Mouse (Mus musculus) hindbrain, postnatal 0 days (tissue): ENCODE measurements around the gene Zfp617. TPM values are rescaled to one million over a fixed set of nuclear protein-coding genes. Genes with fewer than 3 reads are reported as not detected.

Experiments used
- ATAC-seq: fragments of 200-750 bp; cut with Nextera tagmentation; 2 replicates; pipeline ENCODE4 v1.8.0; 2017; ENCODE audit warnings: mild to moderate bottlenecking, moderate TSS enrichment, moderate library complexity
- DNase-seq: peaks from one replicate; pipeline ENCODE4 v3.0.0-alpha.2; 2015; ENCODE audit warnings: low spot score
- H3K27ac ChIP-seq: fragments of 300-500 bp; sonication (generic); 2 replicates; pipeline ENCODE4 v1.5.1; 2014; ENCODE audit warnings: mild to moderate bottlenecking
- H3K27me3 ChIP-seq: fragments of 300-500 bp; sonication (generic); 2 replicates; pipeline ENCODE4 v1.6.1; 2014; ENCODE audit warnings: low read length, mixed read lengths; ENCODE audit not compliant: insufficient read depth
- H3K36me3 ChIP-seq: fragments of 300-500 bp; sonication (generic); 2 replicates; pipeline ENCODE4 v1.6.1; 2014; ENCODE audit warnings: low read length, mixed read lengths; ENCODE audit not compliant: insufficient read depth
- H3K4me1 ChIP-seq: fragments of 300-500 bp; sonication (generic); 2 replicates; pipeline ENCODE4 v1.6.1; 2014; ENCODE audit warnings: antibody characterized with exemption, low read length, mixed read lengths; ENCODE audit not compliant: insufficient read depth
- H3K4me2 ChIP-seq: fragments of 300-500 bp; sonication (generic); 2 replicates; pipeline ENCODE4 v1.6.1; 2014; ENCODE audit warnings: low read depth, mild to moderate bottlenecking, low read length, moderate library complexity, mixed read lengths
- H3K4me3 ChIP-seq: fragments of 300-500 bp; sonication (generic); 2 replicates; pipeline ENCODE4 v1.5.1; 2014; ENCODE audit warnings: low read length
- H3K9ac ChIP-seq: fragments of 300-500 bp; sonication (generic); replicated peaks from 2 replicates; pipeline ENCODE4 v1.6.1; 2014; ENCODE audit warnings: mild to moderate bottlenecking, low read length, moderate library complexity, mixed read lengths
- H3K9me3 ChIP-seq: fragments of 300-500 bp; sonication (generic); 2 replicates; pipeline ENCODE4 v1.6.1; 2016; ENCODE audit warnings: low read length, mixed read lengths
- CTCF ChIP-seq: IDR thresholded peaks from 2 replicates; pipeline ENCODE4 v1.5.1; 2016; ENCODE audit warnings: antibody characterized with exemption, control low read depth, low read depth
- WGBS: fragments of 180-500 bp; shearing (Covaris S2); extraction: QIAGEN DNeasy Blood & Tissue Kit; methylation state at CpG from one replicate; pipeline ENCODE4 v1.1.7; 2014; 5-methylcytosine and 5-hydroxymethylcytosine counted together
- polyA plus RNA-seq: library from polyadenylated mRNA; unstranded; fragments of >200 nt; fragmentation: Nextera tagmentation; extraction: Ambion mirVana; gene quantifications from 2 replicates; pipeline ENCODE4 v1.2.1, GENCODE M21; 2015
- total RNA-seq: library from RNA; depleted of rRNA; stranded (reverse); fragments of >200 nt; gene quantifications from 2 replicates; pipeline ENCODE4 v1.2.3, GENCODE M21; 2014

Gene Zfp617
- total and polyA plus RNA-seq, 2 experiments from 2014 or later = 18.0 to 21.8 TPM

DNA sequence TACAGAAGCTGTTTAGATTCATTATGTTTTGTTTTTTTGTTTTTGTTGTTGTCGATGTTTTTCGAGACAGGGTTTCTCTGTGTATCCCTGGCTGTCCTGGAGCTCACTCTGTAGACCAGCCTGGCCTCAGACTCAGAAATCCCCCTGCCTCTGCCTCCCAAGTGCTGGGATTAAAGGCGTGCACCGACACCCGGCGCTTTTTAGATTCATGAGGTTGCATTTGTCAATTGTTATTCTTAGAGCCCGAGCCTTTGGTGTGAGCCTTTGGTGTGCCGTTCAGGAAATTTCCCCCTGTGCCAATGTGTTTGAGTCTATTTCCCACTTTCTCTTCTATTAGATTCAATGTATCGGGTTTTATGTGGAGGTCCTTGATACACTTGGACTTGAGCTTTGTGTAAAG lies 46.2 kb downstream of the Zfp617 start:
- no peak for ATAC-seq
- no peak for TF ChIP-seq CTCF
- 0 out of 2 replicates have a peak, but pooled peaks cover 4% of the 10 kb centered on the region for H3K9me3 ChIP-seq
- no peak overlapping the region for H3K4me3 ChIP-seq
- no peaks in the 10 kb centered on the region for H3K27me3 ChIP-seq
- H3K4me2 ChIP-seq = no peak overlapping the region
- no peaks in the 10 kb centered on the region for H3K36me3 ChIP-seq
- H3K27ac ChIP-seq = no peak overlapping the region
- no peak for DNase-seq
- H3K4me1 ChIP-seq = peaks cover 6% of the 10 kb centered on the region; the same call in 1 of the 2 replicates
- no peak overlapping the region for H3K9ac ChIP-seq
- 96% methylated on average over 9 of the region's 9 CpGs for WGBS

DNA sequence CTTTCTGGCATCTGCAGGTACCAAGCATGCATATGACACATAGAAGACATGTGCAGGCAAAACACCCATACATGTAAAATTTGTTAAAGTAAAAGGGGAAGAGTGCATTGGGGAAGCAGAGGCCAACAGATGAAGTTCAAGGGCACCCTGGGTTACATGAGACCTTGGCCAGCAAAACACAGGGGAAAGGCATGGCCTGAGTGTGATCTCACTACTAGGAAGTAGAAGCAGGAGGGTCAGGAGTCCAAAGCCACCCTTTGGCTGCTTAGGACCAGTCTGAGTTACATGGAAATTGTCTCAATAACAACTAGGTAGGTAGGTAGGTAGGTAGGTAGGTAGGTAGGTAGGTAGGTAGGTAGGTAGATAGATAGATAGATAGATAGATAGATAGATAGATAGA lies 52.0 kb downstream of the Zfp617 start:
- H3K27ac ChIP-seq = no peak overlapping the region
- no peak overlapping the region for H3K4me2 ChIP-seq
- H3K4me1 ChIP-seq = no peaks in the 10 kb centered on the region
- H3K9ac ChIP-seq = no peak overlapping the region
- no peaks in the 10 kb centered on the region for H3K36me3 ChIP-seq
- no peak for DNase-seq
- H3K9me3 ChIP-seq = 0 out of 2 replicates have a peak, but pooled peaks cover 2% of the 10 kb centered on the region
- no peaks in the 10 kb centered on the region for H3K27me3 ChIP-seq
- ATAC-seq = no peak
- no peak overlapping the region for H3K4me3 ChIP-seq
- TF ChIP-seq CTCF = no peak

DNA sequence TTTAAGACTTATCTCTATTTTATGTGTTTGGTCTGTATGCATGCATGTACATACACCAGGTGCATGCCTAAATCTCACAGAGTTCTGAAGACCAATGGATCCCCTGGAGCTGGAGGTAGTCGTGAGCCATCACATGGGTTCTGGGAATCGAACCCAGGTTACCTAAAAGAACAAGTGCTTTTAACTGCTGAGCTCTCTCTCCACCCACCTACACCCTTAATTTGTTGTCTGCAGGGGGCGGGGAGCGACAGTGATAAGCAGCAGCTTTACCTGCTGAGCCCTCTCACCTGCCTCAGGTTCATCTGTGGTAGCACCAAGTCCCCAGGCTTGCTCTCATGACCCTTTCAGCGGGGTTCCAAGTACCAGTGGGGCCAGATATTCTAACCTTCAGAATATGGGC lies 53.4 kb downstream of the Zfp617 start:
- ATAC-seq = no peak
- H3K4me2 ChIP-seq = no peak overlapping the region

DNA sequence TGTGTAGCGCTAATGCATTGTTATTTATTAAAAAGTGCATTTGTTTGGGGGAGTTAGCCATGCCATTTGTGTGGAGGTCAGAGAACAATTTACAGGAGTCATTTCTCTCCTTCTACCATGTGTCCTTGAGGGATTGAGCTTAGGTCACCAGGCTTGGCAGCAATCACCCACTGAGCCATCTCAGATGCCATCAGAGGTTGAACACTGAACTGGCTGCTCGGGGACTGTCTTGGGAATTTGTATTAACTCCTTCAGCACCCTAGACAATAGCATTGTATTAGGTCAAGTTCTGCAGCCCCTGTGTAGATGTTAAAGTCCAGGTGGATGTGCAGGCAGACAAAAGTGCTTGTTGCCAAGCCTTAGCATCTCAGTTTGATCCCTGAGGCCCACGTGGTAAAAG lies 55.6 kb downstream of the Zfp617 start:
- Histone ChIP-seq H3K9me3 (0 out of 2 replicates have a peak, but pooled peaks cover 2% of the 10 kb centered on the region), H3K36me3 (peaks cover 26% of the 10 kb centered on the region)

More for the DNA sequence above, 53.4 kb downstream of the Zfp617 start:
- TF ChIP-seq CTCF = no peak
- WGBS = 91% methylated on average over 5 of the region's 5 CpGs
- Histone ChIP-seq H3K4me3 (no peak overlapping the region), H3K9ac (no peak overlapping the region), H3K9me3 (0 out of 2 replicates have a peak, but pooled peaks cover 2% of the 10 kb centered on the region), H3K27ac (no peak overlapping the region), H3K4me1 (no peaks in the 10 kb centered on the region), H3K36me3 (peaks cover 6% of the 10 kb centered on the region; the same call in 1 of the 2 replicates), H3K27me3 (no peaks in the 10 kb centered on the region)
- no peak for DNase-seq

DNA sequence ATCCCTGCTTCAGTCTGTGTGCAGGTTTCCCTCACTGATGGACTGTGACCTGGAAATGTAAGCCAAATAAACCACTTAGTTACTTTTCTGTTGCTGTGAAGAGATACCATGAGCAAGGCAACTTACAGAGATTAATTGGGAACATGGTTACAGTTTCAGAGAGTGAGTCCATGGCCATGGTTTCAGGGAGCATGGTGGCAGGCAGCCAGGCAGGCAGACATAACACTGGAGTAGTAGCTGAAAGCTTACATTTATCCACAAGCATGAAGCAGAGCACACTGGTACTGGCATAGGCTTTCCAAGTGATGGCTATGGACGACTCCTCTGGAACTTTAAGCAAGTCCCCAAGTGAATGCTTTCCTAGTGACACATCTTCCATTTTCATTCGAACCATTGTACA lies 56.7 kb downstream of the Zfp617 start:
- 97% methylated on average over 2 of the region's 2 CpGs for WGBS
- no peak for ATAC-seq

More for the DNA sequence above, 55.6 kb downstream of the Zfp617 start:
- H3K9ac ChIP-seq = no peak overlapping the region
- no peak overlapping the region for H3K27ac ChIP-seq
- ATAC-seq (no peak), DNase-seq (no peak)
- H3K27me3 ChIP-seq = no peaks in the 10 kb centered on the region
- 83% methylated on average over 3 of the region's 3 CpGs for WGBS
- no peak for TF ChIP-seq CTCF
- no peaks in the 10 kb centered on the region for H3K4me1 ChIP-seq
- H3K4me2 ChIP-seq = no peak overlapping the region
- no peak overlapping the region for H3K4me3 ChIP-seq

DNA sequence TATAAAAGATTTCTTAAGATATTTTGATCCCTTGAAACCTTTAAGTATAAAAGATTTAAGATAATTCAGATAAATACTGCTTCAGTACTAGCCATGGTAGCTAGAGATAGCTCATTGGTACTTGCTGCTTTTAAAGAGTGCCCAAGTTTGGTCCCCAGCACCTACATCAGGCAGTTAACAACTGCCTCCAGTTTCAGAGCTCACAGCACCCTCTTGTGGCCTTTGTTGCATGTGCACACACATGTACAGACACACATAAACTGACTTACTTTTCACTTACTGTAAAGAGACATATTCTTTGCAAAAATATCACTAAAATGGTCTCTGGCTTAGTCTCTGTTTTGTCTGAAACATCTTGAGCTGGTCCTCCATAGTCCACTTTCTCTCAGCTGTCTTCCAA lies 58.0 kb downstream of the Zfp617 start:
- no peak overlapping the region for H3K4me2 ChIP-seq
- TF ChIP-seq CTCF = peak; percentile 9; the same call in 1 of the 2 replicates
- H3K9ac ChIP-seq = no peak overlapping the region
- no peaks in the 10 kb centered on the region for H3K4me1 ChIP-seq
- H3K36me3 ChIP-seq = peaks cover 26% of the 10 kb centered on the region
- no peak overlapping the region for H3K27ac ChIP-seq
- H3K9me3 ChIP-seq = 0 out of 2 replicates have a peak, but pooled peaks cover 2% of the 10 kb centered on the region
- H3K4me3 ChIP-seq = no peak overlapping the region
- DNase-seq (no peak), ATAC-seq (no peak)
- H3K27me3 ChIP-seq = no peaks in the 10 kb centered on the region

More for the DNA sequence above, 56.7 kb downstream of the Zfp617 start:
- no peak for DNase-seq
- Histone ChIP-seq H3K4me2 (no peak overlapping the region), H3K36me3 (peaks cover 26% of the 10 kb centered on the region), H3K9me3 (0 out of 2 replicates have a peak, but pooled peaks cover 2% of the 10 kb centered on the region), H3K4me1 (no peaks in the 10 kb centered on the region), H3K27ac (no peak overlapping the region), H3K27me3 (no peaks in the 10 kb centered on the region), H3K9ac (no peak overlapping the region), H3K4me3 (no peak overlapping the region)
- TF ChIP-seq CTCF = no peak

DNA sequence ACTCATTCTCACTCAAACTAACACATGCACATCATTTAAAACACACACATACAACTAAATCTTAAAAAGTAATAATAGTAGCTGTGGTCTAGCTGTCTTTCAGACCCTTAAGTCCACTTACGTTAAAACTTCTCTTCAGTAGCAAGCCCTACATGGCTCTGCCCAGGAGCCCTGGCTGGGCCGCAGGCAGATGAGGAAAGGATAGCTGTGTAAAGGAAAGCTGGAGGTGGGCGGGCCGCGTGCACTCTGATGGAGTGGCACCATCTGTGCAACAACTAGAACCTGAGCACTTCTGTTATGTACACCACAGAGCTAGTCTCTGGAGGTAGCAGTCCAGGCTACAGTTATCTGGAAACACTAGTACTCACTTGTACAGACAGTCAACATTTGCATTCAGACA lies 58.8 kb downstream of the Zfp617 start:
- peaks cover 26% of the 10 kb centered on the region for H3K36me3 ChIP-seq
- no peak for ATAC-seq
- no peak for TF ChIP-seq CTCF
- no peaks in the 10 kb centered on the region for H3K27me3 ChIP-seq
- 0 out of 2 replicates have a peak, but pooled peaks cover 2% of the 10 kb centered on the region for H3K9me3 ChIP-seq
- 96% methylated on average over 5 of the region's 5 CpGs for WGBS
- no peak overlapping the region for H3K4me3 ChIP-seq
- no peak overlapping the region for H3K9ac ChIP-seq
- no peak for DNase-seq
- H3K4me1 ChIP-seq = no peaks in the 10 kb centered on the region
- H3K4me2 ChIP-seq = no peak overlapping the region
- no peak overlapping the region for H3K27ac ChIP-seq
